Mouse (Mus musculus) stomach, embryonic 16.5 days (tissue): ENCODE measurements at regions not wholly inside any gene's neighbourhood (a gene's known extent, or its start where the extent isn't known, plus 50 kb on each side); places are given as distances from the start of the nearest gene placed in this dataset.

Experiments used
- ATAC-seq: fragments of 200-750 bp; cut with Nextera tagmentation; 2 replicates; pipeline ENCODE4 v1.8.0; 2017; ENCODE audit warnings: moderate number of reproducible peaks, moderate TSS enrichment; ENCODE audit not compliant: insufficient read depth, low FRiP score
- H3K27ac ChIP-seq: fragments of 300-500 bp; sonication (generic); 2 replicates; pipeline ENCODE4 v1.5.1; 2014; ENCODE audit warnings: low read length
- H3K27me3 ChIP-seq: fragments of 300-500 bp; sonication (generic); 2 replicates; pipeline ENCODE4 v1.6.1; 2014; ENCODE audit warnings: low read length, control low read depth, mixed read lengths; ENCODE audit not compliant: control insufficient read depth, insufficient read depth
- H3K36me3 ChIP-seq: fragments of 300-500 bp; sonication (generic); 2 replicates; pipeline ENCODE4 v1.6.1; 2014; ENCODE audit warnings: low read length; ENCODE audit not compliant: control insufficient read depth, insufficient read depth
- H3K4me1 ChIP-seq: fragments of 300-500 bp; sonication (generic); 2 replicates; pipeline ENCODE4 v1.6.1; 2014; ENCODE audit warnings: low read length, control low read depth, mixed read lengths; ENCODE audit not compliant: control insufficient read depth, insufficient read depth
- H3K4me2 ChIP-seq: fragments of 300-500 bp; sonication (generic); 2 replicates; pipeline ENCODE4 v1.6.1; 2014; ENCODE audit warnings: low read depth, low read length, mixed read lengths
- H3K4me3 ChIP-seq: fragments of 300-500 bp; sonication (generic); replicated peaks from 2 replicates; pipeline ENCODE4 v1.5.1; 2014; ENCODE audit warnings: mild to moderate bottlenecking, low read length
- H3K9ac ChIP-seq: fragments of 300-500 bp; sonication (generic); 2 replicates; pipeline ENCODE4 v1.6.1; 2014; ENCODE audit warnings: low read length
- H3K9me3 ChIP-seq: fragments of 300-500 bp; sonication (generic); replicated peaks from 2 replicates; pipeline ENCODE4 v1.6.1; 2016; ENCODE audit warnings: low read length, control low read depth; ENCODE audit not compliant: control insufficient read depth
- WGBS: fragments of 180-500 bp; shearing (Covaris S2); extraction: QIAGEN DNeasy Blood & Tissue Kit; methylation state at CpG from one replicate; pipeline ENCODE4 v1.1.7; 2014; 5-methylcytosine and 5-hydroxymethylcytosine counted together

DNA sequence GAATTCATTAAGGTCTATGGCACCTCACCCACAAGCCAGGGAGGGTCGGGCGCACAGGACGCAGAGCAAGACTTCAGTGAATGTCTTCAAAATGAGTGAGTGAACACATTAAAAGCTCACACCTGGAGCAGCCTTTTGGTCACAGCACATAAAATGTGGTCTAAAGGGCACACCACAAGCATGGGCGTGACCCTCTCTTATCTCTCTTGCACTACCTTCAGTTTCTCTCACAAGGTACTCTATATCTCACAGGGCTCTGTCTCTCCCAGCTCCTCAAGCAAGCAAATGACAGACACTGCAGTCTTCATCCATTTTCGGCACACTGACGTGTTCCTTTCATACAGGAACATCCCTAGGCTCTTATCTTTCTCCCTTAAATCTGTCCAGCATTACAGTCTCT, 444.0 kb downstream of the Slc16a7 start:
- no peak for ATAC-seq
- Histone ChIP-seq H3K27me3 (no peaks in the 10 kb centered on the region), H3K9me3 (no peaks in the 10 kb centered on the region), H3K4me3 (no peak overlapping the region), H3K36me3 (no peaks in the 10 kb centered on the region), H3K4me2 (no peak overlapping the region), H3K9ac (no peak overlapping the region), H3K4me1 (no peaks in the 10 kb centered on the region), H3K27ac (no peak overlapping the region)
- 88% methylated on average over 6 of the region's 6 CpGs for WGBS

DNA sequence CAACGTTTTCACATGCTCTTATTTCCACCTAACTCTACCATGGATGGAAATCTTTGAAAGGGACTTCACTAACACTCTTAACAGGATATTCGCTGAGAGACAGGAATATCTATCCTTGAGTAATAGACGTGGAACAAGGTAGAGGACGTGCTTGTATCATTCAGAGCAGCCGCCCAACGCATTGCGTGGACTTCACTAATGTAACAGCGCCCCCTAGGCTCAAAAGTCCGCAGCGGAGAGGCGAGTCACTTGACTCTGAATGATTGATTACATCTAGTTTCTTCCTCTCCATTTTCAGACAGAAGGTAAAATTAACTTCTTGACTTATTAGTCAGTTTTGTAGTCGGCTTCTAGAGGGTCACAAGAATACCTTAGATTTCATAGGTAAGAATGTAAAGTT, 447.1 kb downstream of the Slc16a7 start:
- no peaks in the 10 kb centered on the region for H3K4me1 ChIP-seq
- no peak for ATAC-seq
- WGBS = 62% methylated on average over 12 of the region's 12 CpGs
- no peak overlapping the region for H3K27ac ChIP-seq
- H3K36me3 ChIP-seq = no peaks in the 10 kb centered on the region
- H3K4me2 ChIP-seq = no peak overlapping the region
- no peaks in the 10 kb centered on the region for H3K27me3 ChIP-seq
- no peak overlapping the region for H3K4me3 ChIP-seq
- H3K9ac ChIP-seq = no peak overlapping the region
- H3K9me3 ChIP-seq = no peaks in the 10 kb centered on the region

GRCm38 (mm10) chr10:124927218-124927617, 462.0 kb downstream of the Slc16a7 start:
- H3K4me2 ChIP-seq = no peak overlapping the region
- H3K4me1 ChIP-seq = no peaks in the 10 kb centered on the region
- H3K36me3 ChIP-seq = no peaks in the 10 kb centered on the region
- H3K4me3 ChIP-seq = no peak overlapping the region
- no peak overlapping the region for H3K9ac ChIP-seq
- H3K27ac ChIP-seq = no peak overlapping the region
- WGBS = 53% methylated on average over 2 of the region's 2 CpGs
- H3K9me3 ChIP-seq = no peaks in the 10 kb centered on the region
- no peak for ATAC-seq
- no peaks in the 10 kb centered on the region for H3K27me3 ChIP-seq

GRCm38 (mm10) chr10:124900044-124900443, 489.2 kb downstream of the Slc16a7 start:
- Histone ChIP-seq H3K4me2 (no peak overlapping the region), H3K4me3 (no peak overlapping the region), H3K27ac (no peak overlapping the region), H3K4me1 (no peaks in the 10 kb centered on the region), H3K27me3 (no peaks in the 10 kb centered on the region), H3K9me3 (no peaks in the 10 kb centered on the region), H3K36me3 (no peaks in the 10 kb centered on the region), H3K9ac (no peak overlapping the region)
- no peak for ATAC-seq
- 82% methylated on average over 12 of the region's 12 CpGs for WGBS

DNA sequence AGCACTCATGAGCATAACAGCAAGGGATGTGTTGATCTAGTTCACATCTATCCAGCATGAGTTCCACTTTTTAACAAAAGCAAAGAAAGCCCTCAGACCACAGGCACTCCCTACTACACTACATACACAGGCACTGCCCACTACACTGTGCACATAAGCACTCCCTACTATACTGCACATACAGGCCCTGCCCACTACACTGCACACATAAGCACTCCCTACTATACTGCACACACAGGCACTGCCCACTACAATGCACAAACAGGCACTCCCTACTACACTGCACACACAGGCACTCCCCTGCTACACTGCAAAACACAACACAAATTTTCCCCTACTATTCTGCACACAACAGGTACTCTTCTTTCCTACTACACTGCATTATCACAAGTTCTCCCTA, 510.7 kb downstream of the Slc16a7 start:
- Histone ChIP-seq H3K36me3 (no peaks in the 10 kb centered on the region), H3K27me3 (no peaks in the 10 kb centered on the region), H3K4me2 (no peak overlapping the region), H3K27ac (no peak overlapping the region), H3K4me1 (no peaks in the 10 kb centered on the region), H3K9me3 (no peaks in the 10 kb centered on the region), H3K9ac (no peak overlapping the region), H3K4me3 (no peak overlapping the region)
- ATAC-seq = peak; percentile 33; the same call in 1 of the 2 replicates

GRCm38 (mm10) chr10:124877706-124878105, 511.6 kb downstream of the Slc16a7 start:
- no peaks in the 10 kb centered on the region for H3K36me3 ChIP-seq
- H3K4me2 ChIP-seq = no peak overlapping the region
- no peaks in the 10 kb centered on the region for H3K27me3 ChIP-seq
- H3K27ac ChIP-seq = no peak overlapping the region
- H3K9ac ChIP-seq = no peak overlapping the region
- H3K9me3 ChIP-seq = no peaks in the 10 kb centered on the region
- H3K4me1 ChIP-seq = no peaks in the 10 kb centered on the region
- 90% methylated on average over 2 of the region's 2 CpGs for WGBS
- no peak for ATAC-seq
- no peak overlapping the region for H3K4me3 ChIP-seq

GRCm38 (mm10) chr10:124872211-124872610, 517.1 kb downstream of the Slc16a7 start:
- no peak overlapping the region for H3K4me3 ChIP-seq
- no peaks in the 10 kb centered on the region for H3K36me3 ChIP-seq
- no peak overlapping the region for H3K27ac ChIP-seq
- H3K9ac ChIP-seq = no peak overlapping the region
- H3K27me3 ChIP-seq = no peaks in the 10 kb centered on the region
- no peak overlapping the region for H3K4me2 ChIP-seq
- H3K9me3 ChIP-seq = no peaks in the 10 kb centered on the region
- 70% methylated on average over 2 of the region's 2 CpGs for WGBS
- H3K4me1 ChIP-seq = no peaks in the 10 kb centered on the region
- ATAC-seq = no peak

DNA sequence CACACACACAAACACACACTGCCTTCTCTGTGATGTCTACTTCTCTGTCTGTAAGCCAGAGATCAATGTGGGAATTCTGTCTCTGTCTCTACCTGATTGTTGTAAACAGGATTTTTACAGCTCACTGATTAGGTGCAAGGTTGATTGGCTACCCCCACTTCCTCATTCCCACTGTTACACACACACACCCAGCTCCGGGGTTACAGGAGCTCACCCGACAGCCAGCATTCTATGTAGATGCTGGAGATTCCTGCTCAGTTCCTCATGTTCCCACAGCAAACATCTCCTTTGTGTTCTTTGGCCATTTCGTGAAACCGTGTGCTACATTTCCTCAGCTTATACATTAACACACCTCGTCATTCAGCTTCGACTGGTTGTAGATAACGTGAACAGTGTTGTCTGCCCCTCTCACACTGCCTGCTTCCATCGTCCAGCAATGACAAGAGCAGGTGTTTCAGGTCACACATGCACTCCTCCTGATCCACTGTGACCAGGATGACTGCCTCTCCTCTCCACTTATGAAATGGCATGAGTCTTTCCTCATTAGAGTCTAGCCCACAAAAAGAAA, 546.6 kb downstream of the Slc16a7 start:
- Histone ChIP-seq H3K4me2 (no peak overlapping the region), H3K9ac (no peak overlapping the region), H3K4me3 (no peak overlapping the region), H3K9me3 (no peaks in the 10 kb centered on the region), H3K27ac (no peak overlapping the region), H3K36me3 (no peaks in the 10 kb centered on the region), H3K4me1 (no peaks in the 10 kb centered on the region), H3K27me3 (no peaks in the 10 kb centered on the region)
- ATAC-seq = peak; percentile 64
- WGBS = 40% methylated on average over 8 of the region's 8 CpGs

DNA sequence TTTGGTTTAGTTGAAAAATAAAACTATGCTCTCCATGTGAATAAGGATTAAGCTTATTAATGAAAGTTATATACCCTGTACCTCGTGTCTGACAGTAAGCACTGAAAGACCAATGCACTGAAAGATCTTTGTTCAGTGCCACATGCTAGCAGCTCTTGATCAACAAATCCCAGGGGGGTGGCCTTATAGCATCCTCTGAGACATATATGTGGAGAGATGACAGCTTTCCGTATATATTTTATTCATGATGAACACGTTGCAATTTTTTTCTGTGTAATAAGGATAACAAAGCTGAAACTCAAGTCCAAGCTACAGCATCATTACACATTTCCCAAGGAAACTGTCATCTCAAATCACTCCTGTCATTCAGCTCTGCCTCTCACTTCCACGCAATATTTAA, 555.3 kb downstream of the Slc16a7 start:
- no peak overlapping the region for H3K9ac ChIP-seq
- H3K4me1 ChIP-seq = no peaks in the 10 kb centered on the region
- H3K27me3 ChIP-seq = no peaks in the 10 kb centered on the region
- no peak overlapping the region for H3K4me2 ChIP-seq
- no peak overlapping the region for H3K27ac ChIP-seq
- H3K36me3 ChIP-seq = no peaks in the 10 kb centered on the region
- H3K9me3 ChIP-seq = no peaks in the 10 kb centered on the region
- H3K4me3 ChIP-seq = no peak overlapping the region
- WGBS = 79% methylated on average over 4 of the region's 4 CpGs
- ATAC-seq = no peak
